Mouse (Mus musculus) erythroblast, embryonic 14.5 days (primary cell): Measurements from ENCODE around the gene Nup160.

Source experiments
- GATA1 ChIP-seq: IDR thresholded peaks from 2 replicates; pipeline ENCODE4 v1.6.1; 2012; ENCODE audit warnings: low read length, inconsistent platforms, mixed read lengths
- TAL1 ChIP-seq: IDR thresholded peaks from 3 replicates; pipeline ENCODE4 v1.6.1; 2012; ENCODE audit warnings: low read length, inconsistent platforms, mixed read lengths

GRCm38 (mm10) chr2:90629552-90629951 lies 47.5 kb upstream of the Nup160 start:
- TF ChIP-seq GATA1 (no peak), TAL1 (no peak)
